Mouse (Mus musculus): Measurements from ENCODE around the gene Chst5.

DNA sequence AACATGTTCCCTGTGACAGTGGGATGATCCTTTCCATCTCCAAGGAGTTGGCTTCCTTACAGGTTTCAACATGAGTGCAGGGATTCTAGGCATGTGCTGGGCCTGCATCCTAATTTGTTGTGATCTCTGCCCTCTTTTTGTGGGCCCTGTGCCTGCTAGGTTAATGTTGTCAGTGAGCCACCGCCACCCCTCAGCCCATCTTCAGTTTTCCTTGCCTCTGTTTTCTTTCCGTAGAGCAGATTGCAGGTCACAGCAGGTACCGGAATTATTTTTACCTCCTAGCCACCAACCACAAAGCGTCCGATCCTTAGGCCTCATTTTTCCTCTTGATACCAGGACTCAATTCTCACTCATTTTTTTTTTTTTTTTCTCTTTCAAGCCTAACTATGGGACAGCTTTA lies 41.7 kb upstream of the Chst5 start:
- TF ChIP-seq POLR2A (IDR thresholded peaks at IDR 0.05; ENCODE audit: insufficient read depth, low read length) (no peak), CTCF (IDR thresholded peaks at IDR 0.05; ENCODE audit: low read depth, low read length) (no peak)
